Mouse (Mus musculus) ES-Bruce4 (cell line): ENCODE results near the gene Bola3. TPM values are rescaled to one million over a fixed set of nuclear protein-coding genes. Genes with fewer than 3 reads are reported as not detected.

Experiments used
- H3K27ac ChIP-seq: 2 replicates; pipeline ENCODE4 v1.5.1; 2012; ENCODE audit warnings: low read length, inconsistent platforms; ENCODE audit not compliant: insufficient read depth
- H3K27me3 ChIP-seq: 2 replicates; pipeline ENCODE4 v1.6.1; 2012; ENCODE audit warnings: mild to moderate bottlenecking, low read length, inconsistent platforms; ENCODE audit not compliant: control insufficient read depth, poor library complexity, insufficient read depth, severe bottlenecking
- H3K36me3 ChIP-seq: 2 replicates; pipeline ENCODE4 v1.6.1; 2012; ENCODE audit warnings: inconsistent platforms, mild to moderate bottlenecking, low read length, moderate library complexity; ENCODE audit not compliant: control insufficient read depth, poor library complexity, insufficient read depth, severe bottlenecking
- H3K4me1 ChIP-seq: one replicate; pipeline ENCODE4 v1.8.1; 2011; ENCODE audit warnings: low read length; ENCODE audit not compliant: control insufficient read depth, insufficient read depth
- H3K4me3 ChIP-seq: 2 replicates; pipeline ENCODE4 v1.5.1; 2011; ENCODE audit warnings: low read depth, mild to moderate bottlenecking, low read length
- H3K9ac ChIP-seq: 2 replicates; pipeline ENCODE4 v1.6.1; 2012; ENCODE audit warnings: low read depth, mild to moderate bottlenecking, inconsistent platforms; ENCODE audit not compliant: poor library complexity, severe bottlenecking
- H3K9me3 ChIP-seq: replicated peaks from 2 replicates; pipeline ENCODE4 v1.6.1; 2012; ENCODE audit warnings: mild to moderate bottlenecking, low read length, inconsistent platforms; ENCODE audit not compliant: control insufficient read depth, poor library complexity, insufficient read depth, severe bottlenecking
- CTCF ChIP-seq: IDR thresholded peaks from one replicate; pipeline ENCODE4 v1.8.1; 2011; ENCODE audit warnings: low read depth, low read length
- EP300 ChIP-seq: IDR thresholded peaks from 2 replicates; pipeline ENCODE4 v1.6.1; 2011; ENCODE audit warnings: low read depth, low read length; ENCODE audit not compliant: insufficient read depth
- POLR2A ChIP-seq: IDR thresholded peaks from one replicate; pipeline ENCODE4 v1.8.1; 2011; ENCODE audit warnings: low read length; ENCODE audit not compliant: insufficient read depth
- polyA plus RNA-seq: library from polyadenylated mRNA; stranded (reverse); fragments of >200 nt; gene quantifications from 2 replicates; pipeline ENCODE4 v1.2.4, GENCODE M21; 2011; ENCODE audit warnings: low read depth; ENCODE audit not compliant: missing spikeins, insufficient read depth, insufficient read length

Gene Bola3
- polyA plus RNA-seq, result 37.9 and 38.1 TPM in 2 replicates

- Histone ChIP-seq H3K27ac (peak within 1 kb of the TSS; percentile 52), H3K9ac (peak within 1 kb of the TSS; percentile 89), H3K27me3 (no peaks in the 10 kb centered on the region), H3K36me3 (no peaks in the 10 kb centered on the region), H3K4me3 (peak within 1 kb of the TSS; percentile 91), H3K4me1 (peaks cover 3% of the 10 kb centered on the region), H3K9me3 (no peaks in the 10 kb centered on the region)
- TF ChIP-seq CTCF (no peak), POLR2A (no peak), EP300 (no peak)
Measured at GRCm38 (mm10) chr6:83348873-83349272, at the start of gene Bola3. Gene Bola3, plus strand, starts transcription at chr6:83349147.

GRCm38 (mm10) chr6:83300447-83301229 is 48.3 kb upstream of the Bola3 start:
- Histone ChIP-seq H3K27ac (no peak overlapping the region), H3K27me3 (no peaks in the 10 kb centered on the region), H3K4me1 (no peaks in the 10 kb centered on the region), H3K4me3 (no peak overlapping the region), H3K36me3 (peaks cover 14% of the 10 kb centered on the region), H3K9me3 (no peaks in the 10 kb centered on the region), H3K9ac (no peak overlapping the region)
- TF ChIP-seq POLR2A (no peak), EP300 (no peak), CTCF (no peak)

- Histone ChIP-seq H3K9ac (no peak overlapping the region), H3K9me3 (no peaks in the 10 kb centered on the region), H3K27me3 (no peaks in the 10 kb centered on the region), H3K27ac (no peak overlapping the region), H3K4me3 (no peak overlapping the region), H3K4me1 (no peaks in the 10 kb centered on the region), H3K36me3 (peaks cover 20% of the 10 kb centered on the region)
- TF ChIP-seq CTCF (no peak), POLR2A (no peak), EP300 (no peak)
Measured at GRCm38 (mm10) chr6:83301294-83301693, 47.7 kb upstream of the Bola3 start.

GRCm38 (mm10) chr6:83302264-83302663 is 46.7 kb upstream of the Bola3 start:
- TF ChIP-seq POLR2A (no peak), EP300 (no peak), CTCF (no peak)
- Histone ChIP-seq H3K36me3 (peaks cover 25% of the 10 kb centered on the region), H3K4me1 (no peaks in the 10 kb centered on the region), H3K9me3 (no peaks in the 10 kb centered on the region), H3K9ac (no peak overlapping the region), H3K27ac (no peak overlapping the region), H3K4me3 (no peak overlapping the region), H3K27me3 (no peaks in the 10 kb centered on the region)

GRCm38 (mm10) chr6:83309017-83309416 is 39.9 kb upstream of the Bola3 start:
- TF ChIP-seq EP300, result no peak
- TF ChIP-seq CTCF, result no peak
- TF ChIP-seq POLR2A, result no peak
- Histone ChIP-seq H3K4me1 (no peaks in the 10 kb centered on the region), H3K27ac (no peak overlapping the region), H3K9ac (no peak overlapping the region), H3K36me3 (peaks cover 72% of the 10 kb centered on the region), H3K4me3 (no peak overlapping the region), H3K9me3 (no peaks in the 10 kb centered on the region), H3K27me3 (no peaks in the 10 kb centered on the region)

DNA sequence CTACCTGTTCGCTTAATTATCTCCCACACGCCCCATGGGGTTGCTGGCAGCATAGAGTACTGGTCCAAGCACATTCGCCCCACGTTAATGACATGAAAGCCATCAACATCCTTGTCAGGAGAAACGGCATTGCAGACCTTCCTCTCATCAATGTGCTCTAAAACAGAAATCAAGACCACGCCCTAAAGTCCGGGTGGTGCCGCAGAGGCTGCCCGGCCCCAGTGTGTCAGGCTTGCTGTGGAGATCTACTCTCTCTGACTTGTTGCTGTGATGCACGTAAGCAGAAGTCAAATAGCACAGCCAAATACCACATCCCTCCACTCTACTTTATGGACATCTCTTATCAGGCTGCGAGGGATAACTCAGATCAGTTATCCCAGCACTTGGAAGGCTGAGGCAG is 37.7 kb upstream of the Bola3 start:
- no peak overlapping the region for H3K9ac ChIP-seq
- TF ChIP-seq EP300 (no peak), POLR2A (no peak), CTCF (no peak)
- H3K27me3 ChIP-seq, result no peaks in the 10 kb centered on the region
- peaks cover 54% of the 10 kb centered on the region for H3K36me3 ChIP-seq
- H3K4me1 ChIP-seq, result no peaks in the 10 kb centered on the region
- H3K27ac ChIP-seq, result no peak overlapping the region
- no peak overlapping the region for H3K4me3 ChIP-seq
- H3K9me3 ChIP-seq, result no peaks in the 10 kb centered on the region
